Mouse (Mus musculus): ENCODE measurements around the gene Ip6k1.

The Ip6k1 gene

DNA sequence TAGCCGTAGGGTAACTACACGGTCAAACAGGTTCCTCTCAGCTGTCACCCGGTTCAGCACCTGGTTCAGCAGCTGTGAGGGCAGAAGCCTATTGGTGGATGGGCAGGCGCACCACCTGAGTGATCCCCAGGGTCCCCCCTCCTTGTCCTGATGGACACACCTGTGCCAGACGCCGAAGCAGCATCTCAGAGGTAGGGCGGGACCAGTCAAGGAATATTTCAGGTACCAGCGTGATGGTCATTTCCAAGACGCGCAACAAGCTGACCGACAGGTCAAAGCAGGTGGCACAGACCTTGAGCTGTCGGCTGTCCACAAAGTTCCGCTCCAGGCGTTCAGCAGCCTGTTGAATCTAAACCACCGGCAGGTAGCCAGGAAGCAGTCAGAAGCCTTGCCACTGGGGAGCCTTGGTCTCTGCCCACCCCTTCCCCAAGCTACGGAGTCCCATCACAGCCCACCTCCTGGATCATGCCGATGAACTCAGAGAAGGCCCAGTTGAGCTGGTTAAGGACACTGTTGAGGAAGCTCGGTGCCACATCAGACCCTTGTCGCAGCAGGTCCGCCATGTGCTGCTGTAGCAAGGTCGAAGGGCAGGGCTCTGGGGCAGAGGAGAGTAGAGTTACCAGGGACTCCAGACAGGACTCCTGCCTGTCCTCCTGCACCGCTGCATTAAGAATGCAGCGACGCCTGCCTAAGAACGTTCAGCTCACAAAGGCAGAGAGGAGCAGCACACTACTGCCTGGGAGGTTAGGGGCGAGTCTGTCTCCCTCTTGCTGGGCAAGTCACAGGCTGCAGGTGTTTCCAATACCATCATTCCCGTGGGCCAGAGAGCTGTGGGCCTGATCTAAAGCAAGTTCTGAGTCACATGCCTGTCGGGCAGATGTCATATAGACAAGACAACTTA is 54.3 kb downstream of the Ip6k1 start:
- DNase-seq (ENCODE audit: low spot score in 2 of 2) = no peak

DNA sequence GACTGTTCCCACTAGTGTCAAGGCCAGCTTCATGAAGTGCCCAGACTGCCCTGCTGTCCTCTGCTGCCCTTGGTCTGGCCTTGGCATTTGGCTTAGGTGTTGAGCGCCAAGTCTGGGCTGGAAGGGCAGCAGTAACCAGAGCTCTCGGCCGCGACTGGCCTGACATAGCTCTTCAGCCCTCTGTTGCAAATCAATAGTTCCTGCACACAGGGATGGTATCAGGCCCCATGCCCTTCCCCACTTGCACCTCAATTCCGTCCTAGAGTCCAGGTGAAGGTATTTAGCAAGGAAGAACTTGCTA is 54.9 kb downstream of the Ip6k1 start:
- DNase-seq (ENCODE audit: low spot score in 2 of 2) = no peak

DNA sequence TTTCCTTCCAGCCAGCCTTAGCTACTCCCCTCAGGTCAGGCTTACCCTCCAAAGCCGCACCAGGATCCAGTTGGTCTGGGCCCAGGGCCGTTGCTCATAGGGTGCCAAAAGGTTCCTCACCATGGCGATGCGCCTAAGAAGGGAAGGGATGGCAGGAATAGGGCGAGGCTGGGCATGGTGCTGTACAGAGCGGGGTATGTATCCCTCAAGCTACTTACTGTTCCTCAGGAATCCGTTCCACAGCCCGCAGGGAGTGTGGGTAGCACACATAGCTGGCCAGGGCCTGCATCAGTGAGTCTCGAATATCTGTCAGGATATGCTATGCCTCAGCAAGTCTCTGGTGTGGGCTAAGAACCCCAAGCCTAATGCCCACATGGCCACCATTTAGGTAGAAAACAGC is 56.0 kb downstream of the Ip6k1 start:
- DNase-seq (ENCODE audit: low spot score in 2 of 2) = no peak

DNA sequence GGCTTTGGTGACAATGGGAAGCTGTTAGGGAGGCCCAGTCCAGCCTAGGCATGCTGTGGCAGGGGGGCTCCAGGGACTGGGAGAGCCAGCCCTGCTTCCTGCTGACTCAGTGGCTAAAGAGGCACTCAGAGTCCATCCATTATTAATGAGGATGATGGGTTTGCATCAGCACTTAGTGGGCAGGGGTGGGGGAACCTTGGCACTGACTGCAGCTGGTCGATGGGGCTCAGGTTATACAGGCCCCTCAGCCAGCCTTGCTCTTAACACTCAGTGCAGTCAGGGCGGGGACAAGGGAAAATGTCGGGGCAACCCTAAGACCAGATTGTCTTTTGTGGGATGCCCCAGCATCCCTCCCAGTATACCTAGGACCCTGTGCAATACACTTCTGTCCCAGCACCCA is 59.8 kb downstream of the Ip6k1 start:
- DNase-seq (ENCODE audit: low spot score in 2 of 2) = no peak

DNA sequence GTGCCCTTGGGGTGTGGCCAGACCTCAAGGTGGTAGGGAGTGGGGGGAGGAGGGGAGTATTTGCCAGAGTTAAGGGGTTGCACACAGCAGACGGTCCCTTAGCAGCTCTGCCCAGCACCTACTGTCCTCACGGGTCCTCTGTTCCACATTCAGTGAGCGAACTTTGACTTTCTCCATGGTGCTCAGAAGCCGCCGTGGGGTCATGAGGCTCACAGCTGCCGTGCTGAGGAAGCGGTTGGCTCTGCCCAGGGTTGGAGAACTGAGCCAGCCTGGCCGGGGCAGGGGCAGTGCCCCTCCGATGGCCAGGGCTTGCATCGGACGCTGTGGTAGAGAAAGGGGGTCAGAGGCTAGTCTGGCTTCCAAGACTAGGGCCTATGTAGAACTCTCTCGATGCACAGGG is 61.1 kb downstream of the Ip6k1 start:
- DNase-seq (ENCODE audit: low spot score in 2 of 2) = no peak

DNA sequence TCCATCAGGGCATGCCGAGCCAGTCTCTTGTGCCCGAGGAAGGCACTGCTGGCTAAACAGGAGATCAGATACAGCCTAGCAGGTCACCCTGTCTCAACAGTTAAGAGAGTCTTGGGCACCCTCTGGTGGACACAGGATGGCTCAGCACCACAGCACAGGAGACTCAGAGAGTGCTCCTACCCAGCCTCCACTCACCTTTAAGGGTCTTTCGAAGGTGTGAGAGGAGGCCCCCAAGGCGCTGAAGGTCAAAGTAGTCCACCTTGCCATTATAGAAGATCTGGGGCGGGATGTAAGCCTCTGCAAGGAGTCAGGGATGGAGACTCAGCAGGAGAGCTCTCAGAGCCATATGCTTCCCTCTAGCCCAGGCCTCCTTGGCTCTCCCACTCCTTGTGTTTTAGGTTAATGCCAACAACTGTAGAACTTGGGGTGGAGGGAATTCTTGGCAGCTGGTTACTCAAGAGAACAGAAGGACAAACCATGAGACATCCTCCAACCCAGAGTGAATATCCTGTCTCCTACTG is 63.2 kb downstream of the Ip6k1 start:
- DNase-seq (ENCODE audit: low spot score in 2 of 2) = peak in 1 of 2 experiments; percentile 65

DNA sequence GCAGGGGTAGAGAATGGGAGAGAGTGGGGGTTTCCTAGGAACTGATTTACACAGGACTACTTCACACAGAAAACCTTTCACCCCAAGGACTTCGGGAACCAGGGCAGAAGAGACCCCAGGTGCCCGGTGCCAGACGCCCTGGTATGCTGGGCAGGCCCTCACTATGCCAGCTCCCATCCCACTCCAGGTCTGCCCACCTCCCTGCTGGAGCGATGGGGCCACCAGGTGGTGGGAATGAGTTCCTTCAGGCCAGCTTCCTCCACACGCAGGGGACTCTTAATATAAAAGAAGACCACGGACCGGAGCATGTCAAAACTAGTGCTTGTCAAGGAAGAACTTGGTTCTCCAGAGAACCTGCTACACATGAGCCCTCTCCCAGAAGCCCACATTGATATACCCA is 64.9 kb downstream of the Ip6k1 start:
- DNase-seq (ENCODE audit: low spot score in 2 of 2) = no peak

DNA sequence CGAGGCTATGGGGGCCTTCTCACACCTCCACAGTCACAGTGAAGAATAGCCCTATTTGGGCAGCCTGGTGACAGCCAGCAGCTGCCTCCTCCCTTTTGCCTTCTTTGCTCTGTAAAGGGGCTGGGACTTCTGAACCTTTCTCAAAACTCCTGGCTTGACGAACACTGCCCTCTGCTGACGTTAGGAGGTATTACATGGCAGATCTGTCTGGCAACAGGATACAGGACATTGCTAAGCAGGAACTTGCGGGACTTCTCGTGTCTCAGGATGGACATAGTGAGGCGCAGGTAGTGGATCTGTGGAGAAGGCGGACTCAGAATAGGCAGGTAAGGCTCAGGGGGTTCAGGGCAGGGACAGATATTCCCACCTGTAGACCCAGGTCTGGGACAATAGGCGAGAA is 65.6 kb downstream of the Ip6k1 start:
- peak in 1 of 2 experiments; percentile 86 for DNase-seq (ENCODE audit: low spot score in 2 of 2)

DNA sequence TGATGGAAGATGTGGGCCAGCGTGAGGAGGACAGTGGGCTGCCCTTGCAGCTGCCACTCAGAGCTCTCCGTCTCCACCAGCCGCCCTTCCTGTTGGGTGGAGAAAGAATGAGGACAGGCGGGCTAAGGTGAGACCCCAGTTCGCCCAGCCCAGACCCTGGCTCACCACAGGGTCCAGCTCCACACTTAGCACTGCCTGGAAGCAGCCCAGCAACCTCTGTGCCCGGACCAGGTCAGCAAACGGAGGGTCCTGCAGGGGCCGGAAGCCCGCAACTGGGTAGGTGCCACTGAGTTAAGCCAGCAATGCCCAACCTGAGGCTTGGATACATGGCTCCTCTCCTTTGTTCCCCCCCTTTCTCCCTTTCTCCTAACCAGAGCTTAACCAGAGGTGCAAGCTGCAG is 66.7 kb downstream of the Ip6k1 start:
- no peak for DNase-seq (ENCODE audit: low spot score in 2 of 2)

DNA sequence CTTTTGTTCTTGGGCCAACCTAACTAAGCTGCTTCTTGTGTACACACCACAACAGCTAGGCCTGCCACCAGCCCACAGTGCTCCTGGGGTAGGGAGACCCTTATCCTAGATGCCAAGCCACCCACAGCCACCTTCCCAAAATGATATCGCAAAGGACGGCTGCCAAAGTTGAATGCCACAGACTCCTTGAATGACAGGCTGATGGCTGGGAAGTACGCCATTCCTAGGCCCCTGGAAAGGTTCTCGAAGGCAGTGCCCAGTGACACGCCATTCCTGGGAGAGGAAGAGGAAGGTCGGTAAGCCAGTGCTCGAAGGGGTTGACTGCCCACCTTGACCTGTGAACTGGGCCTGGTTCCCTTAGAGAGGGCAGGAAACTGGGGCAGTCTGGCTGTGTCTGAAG is 67.2 kb downstream of the Ip6k1 start:
- DNase-seq (ENCODE audit: low spot score in 2 of 2) = no peak

DNA sequence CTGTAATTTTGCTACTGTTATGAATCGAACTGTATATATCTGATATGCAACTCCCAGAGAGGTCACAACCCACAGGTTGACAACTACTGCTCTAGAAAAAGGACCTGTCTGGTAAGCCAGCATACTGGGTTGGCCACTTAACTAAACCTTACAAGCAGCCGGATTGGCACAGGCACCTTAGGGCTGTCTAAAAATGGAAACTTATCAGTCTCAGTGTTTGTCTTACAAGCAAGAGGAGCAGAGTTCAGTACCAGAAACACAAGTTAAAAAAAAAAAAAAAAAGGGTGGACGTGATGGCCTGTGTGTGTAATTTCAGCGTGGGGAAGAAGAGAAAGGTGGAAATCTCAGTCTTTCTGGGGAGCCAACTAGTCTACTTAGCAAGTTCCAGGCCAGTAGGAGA is 69.5 kb downstream of the Ip6k1 start:
- no peak for DNase-seq (ENCODE audit: low spot score in 2 of 2)

DNA sequence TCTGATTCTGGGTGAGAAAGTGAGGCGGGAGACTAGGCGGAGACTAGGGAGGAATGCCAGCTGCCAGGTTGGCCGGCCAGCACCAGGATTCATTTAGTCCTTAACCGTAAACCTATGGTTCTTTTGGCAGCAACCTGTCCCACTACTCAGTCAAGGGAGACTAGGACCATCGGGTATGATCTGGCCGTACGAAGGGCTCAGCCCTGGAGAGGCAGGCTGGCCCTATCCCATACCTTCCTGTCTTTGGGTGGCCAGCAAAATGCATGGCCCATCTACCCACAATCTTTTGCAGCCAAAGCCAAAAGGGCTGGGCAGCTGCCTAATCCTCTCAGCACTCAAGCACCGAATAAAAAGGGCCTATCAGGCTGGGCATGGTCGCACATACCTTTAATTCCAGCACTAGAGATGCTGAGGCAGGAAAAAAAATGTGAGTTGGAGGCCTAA is 70.2 kb downstream of the Ip6k1 start:
- DNase-seq (ENCODE audit: low spot score in 2 of 2) = no peak

DNA sequence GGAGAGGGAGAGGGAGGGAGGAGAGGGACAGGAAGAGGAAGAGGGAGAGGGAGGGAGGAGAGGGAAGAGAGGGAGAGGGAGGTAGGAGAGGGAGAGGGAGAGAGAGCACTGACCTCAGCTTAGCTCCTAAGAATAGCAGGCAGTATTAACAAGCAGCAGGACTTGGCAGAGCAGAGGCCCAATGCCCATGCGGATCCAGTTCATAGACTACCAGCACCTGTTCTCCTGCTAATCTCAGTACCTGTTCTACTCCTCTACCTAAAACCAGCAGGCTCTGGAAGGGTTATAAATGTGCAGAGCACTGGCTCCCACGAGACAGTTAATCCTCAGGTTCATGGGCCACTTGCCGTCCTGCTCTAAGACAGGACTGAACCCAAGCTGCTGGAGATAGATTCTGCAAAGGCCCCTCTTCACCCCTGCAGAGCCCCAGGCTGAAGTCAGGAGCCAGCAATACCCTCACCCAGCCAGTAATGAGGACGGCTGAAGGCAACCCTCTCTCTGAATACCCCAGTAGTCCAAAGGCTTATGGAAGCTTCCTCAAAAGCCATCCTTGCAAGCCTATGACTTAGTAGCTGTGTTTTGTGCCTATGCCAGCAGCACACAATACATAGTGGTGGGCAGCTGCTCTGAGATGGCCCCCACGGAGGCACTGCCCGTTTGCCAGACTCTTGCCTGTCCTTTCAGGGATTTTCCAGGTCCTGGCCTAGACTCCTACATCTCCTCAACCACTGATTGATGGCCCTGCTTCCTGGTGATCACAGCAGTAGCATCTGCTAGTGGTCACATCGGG is 71.0 kb downstream of the Ip6k1 start:
- no peak for DNase-seq (ENCODE audit: low spot score in 2 of 2)

DNA sequence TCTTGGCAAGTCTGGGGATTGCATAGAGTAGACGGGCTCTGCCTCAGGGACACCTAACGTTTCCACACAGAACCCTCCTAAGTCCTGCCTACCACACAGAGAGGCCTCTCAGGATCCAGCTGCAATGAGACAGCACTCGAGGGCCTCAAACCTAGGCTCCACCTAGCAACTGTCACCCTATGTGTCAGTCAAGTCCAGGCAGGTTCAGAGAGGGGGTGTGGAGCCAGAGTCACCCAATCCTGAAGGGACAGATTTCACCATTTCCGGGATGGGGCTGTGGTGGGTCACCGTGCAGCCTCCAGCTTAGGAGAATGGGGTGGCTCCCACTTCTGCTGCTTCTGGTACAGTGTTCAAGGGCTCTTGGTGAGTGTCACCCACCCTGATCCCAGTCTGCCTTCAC is 77.9 kb downstream of the Ip6k1 start, which contains the start of gene Mst1:
Gene Mst1 (plus strand): TSS at position 269 of the 400 bp plus-strand sequence.
- no peak for DNase-seq (ENCODE audit: low spot score in 2 of 2)

DNA sequence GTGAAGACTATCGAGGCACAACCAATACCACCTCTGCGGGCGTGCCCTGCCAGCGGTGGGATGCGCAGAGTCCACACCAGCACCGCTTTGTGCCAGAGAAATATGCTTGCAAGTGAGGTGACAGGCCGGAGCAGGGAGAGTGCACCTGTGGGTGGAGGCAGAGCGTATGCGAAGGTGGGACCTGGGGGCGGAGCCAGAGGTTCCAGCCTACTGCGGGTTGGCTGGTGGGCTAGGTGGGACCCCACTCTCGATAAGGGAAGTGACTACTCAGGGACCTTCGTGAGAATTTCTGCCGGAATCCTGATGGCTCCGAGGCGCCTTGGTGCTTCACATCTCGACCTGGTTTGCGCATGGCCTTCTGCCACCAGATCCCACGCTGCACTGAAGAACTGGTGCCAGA is 80.2 kb downstream of the Ip6k1 start:
- DNase-seq (ENCODE audit: low spot score in 2 of 2) = no peak

DNA sequence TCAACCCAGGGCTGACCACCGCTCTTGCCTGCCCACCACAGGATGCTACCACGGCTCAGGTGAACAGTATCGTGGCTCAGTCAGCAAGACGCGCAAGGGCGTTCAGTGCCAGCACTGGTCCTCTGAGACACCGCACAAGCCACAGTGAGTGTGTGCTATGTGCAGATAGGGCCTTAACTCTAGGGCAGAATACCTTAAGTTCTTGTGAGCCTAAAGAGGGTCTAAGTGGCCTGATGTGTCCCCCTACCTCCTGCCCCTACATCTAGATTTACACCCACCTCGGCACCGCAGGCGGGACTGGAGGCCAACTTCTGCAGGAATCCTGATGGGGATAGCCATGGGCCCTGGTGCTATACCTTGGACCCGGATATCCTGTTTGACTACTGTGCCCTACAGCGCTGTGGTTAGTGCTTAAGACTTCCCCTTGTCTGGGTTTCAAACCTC is 80.7 kb downstream of the Ip6k1 start, which contains the start of gene Rnf123:
Gene Rnf123 (minus strand): TSS at position 359 of the 444 bp plus-strand sequence.
- no peak for DNase-seq (ENCODE audit: low spot score in 2 of 2)

DNA sequence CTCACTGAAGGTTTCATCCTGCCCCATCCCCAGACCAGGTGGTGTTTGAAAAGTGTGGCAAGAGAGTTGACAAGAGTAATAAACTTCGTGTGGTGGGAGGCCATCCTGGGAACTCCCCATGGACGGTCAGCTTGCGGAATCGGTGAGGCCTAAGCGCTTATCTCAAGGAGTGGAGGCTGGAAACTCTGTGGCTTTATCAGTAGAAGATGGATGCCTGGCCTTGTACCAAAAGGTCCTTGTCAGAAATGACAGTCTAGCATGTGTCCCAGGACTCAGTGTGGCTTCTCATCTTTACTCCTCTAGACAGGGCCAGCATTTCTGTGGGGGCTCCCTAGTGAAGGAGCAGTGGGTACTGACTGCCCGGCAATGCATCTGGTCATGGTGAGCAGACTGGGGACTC is 81.3 kb downstream of the Ip6k1 start:
- DNase-seq (ENCODE audit: low spot score in 2 of 2) = no peak

DNA sequence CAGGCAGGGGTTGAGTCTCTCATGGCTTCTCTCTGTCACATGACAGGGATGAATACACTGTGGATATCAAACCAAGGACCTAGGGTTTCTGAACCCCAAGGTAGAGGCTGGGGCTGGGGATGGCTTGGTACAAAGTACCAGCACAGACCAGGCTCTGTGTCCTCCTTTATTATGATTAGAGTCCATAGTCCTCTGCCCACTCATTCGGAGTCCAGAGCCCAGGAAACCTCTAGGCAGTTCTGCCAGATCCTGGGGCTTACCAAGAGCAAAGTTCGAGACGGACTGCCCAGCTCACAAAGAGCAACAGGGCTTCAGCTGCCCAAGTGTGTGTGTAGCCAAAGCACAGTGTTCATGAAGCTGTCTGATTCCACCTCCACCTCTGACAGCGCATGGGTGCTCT is 83.0 kb downstream of the Ip6k1 start:
- no peak for DNase-seq (ENCODE audit: low spot score in 2 of 2)

DNA sequence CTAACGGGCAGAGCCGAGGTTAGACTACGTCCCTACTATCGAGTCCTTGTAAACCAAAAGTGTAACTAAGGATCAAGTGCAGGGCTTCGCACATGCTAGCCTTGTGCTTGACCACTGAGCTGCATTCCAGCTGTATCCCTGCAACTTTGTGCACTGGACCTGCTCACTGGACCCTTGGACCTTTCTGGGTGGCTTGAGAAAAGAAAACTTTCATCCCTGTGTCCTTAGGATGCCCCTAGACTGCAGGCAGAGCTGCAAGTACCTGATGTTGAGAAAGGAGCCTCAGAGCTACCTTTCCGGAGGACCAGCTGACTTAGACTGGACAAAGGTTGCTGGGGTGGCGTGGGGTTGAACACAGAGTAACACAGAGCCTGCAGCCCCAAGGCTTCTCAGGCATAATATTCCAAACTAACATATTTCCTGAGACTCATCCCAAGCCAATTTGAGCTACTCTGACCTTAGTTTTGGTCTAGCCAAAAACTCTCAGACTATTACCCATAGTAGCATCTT is 88.4 kb downstream of the Ip6k1 start:
- no peak for DNase-seq (ENCODE audit: low spot score in 2 of 2)

DNA sequence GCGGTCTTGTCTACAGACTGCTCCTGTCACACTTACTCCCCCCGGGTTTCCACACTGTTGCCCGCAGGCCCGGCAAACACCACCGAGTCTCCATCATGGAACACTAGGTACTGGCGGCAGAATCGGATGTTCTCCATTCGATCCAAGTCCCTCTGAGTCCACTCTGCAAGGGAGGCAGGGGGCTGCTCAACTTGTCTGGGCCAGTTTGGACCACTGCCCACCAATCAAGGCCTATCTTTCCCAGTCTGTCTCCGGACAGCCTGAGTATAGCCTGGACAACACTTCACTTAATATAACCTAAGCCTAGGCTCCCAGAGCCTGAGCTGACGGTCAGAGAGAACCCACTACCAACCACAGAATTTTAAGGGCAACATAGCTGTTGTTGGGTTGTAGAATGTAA is 91.3 kb downstream of the Ip6k1 start:
- DNase-seq (ENCODE audit: low spot score in 2 of 2) = no peak

DNA sequence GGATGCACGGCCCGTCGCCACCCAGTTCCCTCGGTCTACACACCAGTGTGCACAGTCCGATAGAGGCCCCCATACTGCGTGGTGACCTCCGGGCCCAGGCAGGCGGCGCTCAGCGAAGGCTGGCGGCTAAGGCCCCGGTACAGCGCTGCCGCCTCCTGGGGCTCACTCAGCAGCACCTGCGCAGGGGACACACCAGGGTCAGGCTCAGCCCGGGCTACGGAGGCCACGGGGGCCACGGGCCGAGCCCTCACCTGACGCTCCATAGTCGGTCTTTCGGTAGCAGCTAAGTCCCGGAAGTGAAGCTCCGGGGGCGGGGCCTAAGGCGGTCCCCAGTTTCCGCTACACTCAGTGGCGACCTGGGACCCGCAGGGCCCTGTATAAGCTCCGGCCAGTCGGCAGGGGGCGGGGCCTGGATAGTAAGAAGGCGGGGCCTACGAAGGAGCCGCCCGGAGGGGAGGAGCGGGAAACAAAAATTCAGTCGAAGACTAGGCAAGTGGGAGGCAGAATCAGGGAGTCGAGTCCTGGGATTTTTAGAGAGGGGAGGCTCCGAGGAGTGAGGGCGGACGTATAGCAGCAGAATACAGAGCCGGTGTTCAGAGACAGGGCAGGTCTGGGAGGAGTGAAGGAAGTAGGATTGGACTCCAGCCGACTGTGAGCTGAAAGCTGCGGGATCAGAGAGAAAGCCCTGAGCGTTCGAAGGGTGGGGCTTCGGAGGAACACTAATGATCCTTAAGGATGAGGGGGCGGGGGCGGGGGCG is 92.1 kb downstream of the Ip6k1 start, which contains the start of gene Apeh:
Gene Apeh (minus strand): TSS at position 423 of the 758 bp plus-strand sequence.
- DNase-seq (ENCODE audit: low spot score in 2 of 2) = peak; percentile 77 to 87

DNA sequence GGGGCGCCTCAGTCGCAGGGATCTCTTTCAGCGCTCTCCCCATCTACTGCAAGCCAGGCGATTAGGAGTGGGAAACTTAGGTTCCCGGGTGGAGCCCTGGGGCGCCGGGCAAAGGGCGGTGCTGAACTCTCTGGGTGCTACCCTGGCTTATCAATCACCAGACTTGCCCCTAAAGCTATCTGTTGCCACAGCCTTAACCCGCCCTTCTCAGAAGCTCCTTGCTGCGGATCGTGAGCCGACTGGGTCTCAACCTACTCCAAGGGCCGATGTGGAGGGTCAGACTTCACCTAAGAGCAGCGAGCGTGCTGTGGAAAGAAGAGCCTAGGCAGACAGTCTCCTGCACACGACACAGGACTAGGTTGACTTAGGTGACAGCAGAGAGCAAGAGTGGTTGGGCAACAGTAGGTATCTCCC is 92.7 kb downstream of the Ip6k1 start:
- no peak for DNase-seq (ENCODE audit: low spot score in 2 of 2)

All from left cerebral cortex, adult 9 months (tissue).